In genomic region chr3:86069646-86070250, GRCm38 (mm10) we compare ENCODE assay signal across 11 mouse cellular contexts.
DNase-seq lines count a peak whose midpoint lies in the region; ATAC-seq and TF ChIP-seq lines count a peak whose summit lies in the region.
"Had no signal": no experiment of that assay in that cellular context is flagged by ENCODE, and none has a peak within 500 bp of the region (broad histone marks: within the 10 kb centered on the region; RNA-seq: fewer than 3 reads in every experiment).

No protein-coding gene starts in this region.

- no peak for ATAC-seq in hindbrain, postnatal 0 days
- ATAC-seq in hindbrain, embryonic 16.5 days, result no peak
- ATAC-seq in embryonic facial prominence, embryonic 12.5 days (ENCODE audit: insufficient number of reproducible peaks, insufficient read depth, low FRiP score, low TSS enrichment), result no peak

- H3K4me3 ChIP-seq in hindbrain, postnatal 0 days (ENCODE audit: low read length), result no peak overlapping the region
- H3K4me3 ChIP-seq in hindbrain, embryonic 16.5 days (ENCODE audit: low read length), result no peak overlapping the region
- no peak overlapping the region for H3K4me3 ChIP-seq in embryonic facial prominence, embryonic 12.5 days
- H3K4me3 ChIP-seq: hindbrain, embryonic 13.5 days; lung, embryonic 15.5 days had no signal

- 92% methylated on average over 11 of the region's 11 CpGs for WGBS in hindbrain, postnatal 0 days
- 92% methylated on average over 11 of the region's 11 CpGs for WGBS in hindbrain, embryonic 16.5 days
- WGBS in embryonic facial prominence, embryonic 12.5 days, result 87% methylated on average over 11 of the region's 11 CpGs

- no peaks in the 10 kb centered on the region for H3K36me3 ChIP-seq in hindbrain, postnatal 0 days (ENCODE audit: insufficient read depth, low read length)
- no peaks in the 10 kb centered on the region for H3K36me3 ChIP-seq in hindbrain, embryonic 16.5 days (ENCODE audit: control insufficient read depth, insufficient read depth, low read length)
- H3K36me3 ChIP-seq in embryonic facial prominence, embryonic 12.5 days, result no peaks in the 10 kb centered on the region
- H3K36me3 ChIP-seq: hindbrain, embryonic 13.5 days; lung, embryonic 15.5 days had no signal

- peak; percentile 46 for TF ChIP-seq CTCF in hindbrain, postnatal 0 days (IDR thresholded peaks at IDR 0.05; ENCODE audit: low read depth)

- H3K27me3 ChIP-seq in hindbrain, postnatal 0 days (ENCODE audit: insufficient read depth, low read length), result no peaks in the 10 kb centered on the region
- H3K27me3 ChIP-seq in hindbrain, embryonic 16.5 days (replicated peaks; ENCODE audit: control insufficient read depth, insufficient read depth, low read length), result no peaks in the 10 kb centered on the region
- H3K27me3 ChIP-seq in embryonic facial prominence, embryonic 12.5 days, result no peaks in the 10 kb centered on the region
- H3K27me3 ChIP-seq: hindbrain, embryonic 13.5 days; lung, embryonic 15.5 days had no signal

- no peaks in the 10 kb centered on the region for H3K9me3 ChIP-seq in hindbrain, postnatal 0 days (ENCODE audit: low read length)
- no peaks in the 10 kb centered on the region for H3K9me3 ChIP-seq in hindbrain, embryonic 16.5 days (ENCODE audit: control insufficient read depth, low read length)
- H3K9me3 ChIP-seq in embryonic facial prominence, embryonic 12.5 days, result no peaks in the 10 kb centered on the region
- H3K9me3 ChIP-seq: hindbrain, embryonic 13.5 days; lung, embryonic 15.5 days had no signal

- H3K4me1 ChIP-seq in hindbrain, postnatal 0 days (ENCODE audit: insufficient read depth, low read length), result no peaks in the 10 kb centered on the region
- H3K4me1 ChIP-seq in hindbrain, embryonic 16.5 days (ENCODE audit: control insufficient read depth, insufficient read depth, low read depth, low read length), result no peaks in the 10 kb centered on the region
- 0 out of 2 replicates have a peak, but pooled peaks cover 5% of the 10 kb centered on the region for H3K4me1 ChIP-seq in embryonic facial prominence, embryonic 12.5 days
- H3K4me1 ChIP-seq: lung, embryonic 15.5 days had no signal

- DNase-seq in hindbrain, postnatal 0 days (ENCODE audit: low spot score), result no peak
- DNase-seq in thymus, postnatal 4 days, result peak; percentile 19
- DNase-seq in thymus, postnatal 36 days, result no peak
- DNase-seq in right cerebral cortex, postnatal 25 days, result no peak
- no peak for DNase-seq in embryo, embryonic 9.5 days (ENCODE audit: extremely low spot score)
- DNase-seq: cerebellum, adult 11 months; gastrocnemius, postnatal 10 days had no signal

- no peak overlapping the region for H3K9ac ChIP-seq in hindbrain, postnatal 0 days (replicated peaks; ENCODE audit: low read length)
- no peak overlapping the region for H3K9ac ChIP-seq in hindbrain, embryonic 16.5 days (ENCODE audit: low read depth, low read length)
- H3K9ac ChIP-seq in embryonic facial prominence, embryonic 12.5 days, result no peak overlapping the region
- H3K9ac ChIP-seq: hindbrain, embryonic 13.5 days; lung, embryonic 15.5 days had no signal

- no peak overlapping the region for H3K4me2 ChIP-seq in hindbrain, postnatal 0 days (ENCODE audit: low read depth, low read length)
- no peak overlapping the region for H3K4me2 ChIP-seq in hindbrain, embryonic 16.5 days (ENCODE audit: low read length)
- no peak overlapping the region for H3K4me2 ChIP-seq in embryonic facial prominence, embryonic 12.5 days (replicated peaks)
- H3K4me2 ChIP-seq: hindbrain, embryonic 13.5 days; lung, embryonic 15.5 days had no signal

- no peak overlapping the region for H3K27ac ChIP-seq in hindbrain, postnatal 0 days
- no peak overlapping the region for H3K27ac ChIP-seq in hindbrain, embryonic 16.5 days (ENCODE audit: low read depth, low read length)
- peak overlapping the region; percentile 63; the same call in 1 of the 2 replicates for H3K27ac ChIP-seq in embryonic facial prominence, embryonic 12.5 days
- H3K27ac ChIP-seq: hindbrain, embryonic 13.5 days; lung, embryonic 15.5 days had no signal
